Mouse (Mus musculus) C2C12 (cell line): ENCODE measurements at regions not wholly inside any gene's neighbourhood (a gene's known extent, or its start where the extent isn't known, plus 50 kb on each side); places are given as distances from the start of the nearest gene placed in this dataset.

ENCODE experiments used
- H3K27me3 ChIP-seq: one replicate; pipeline ENCODE4 v1.6.1; 2011; ENCODE audit not compliant: control insufficient read depth, insufficient read depth, insufficient read length
- H3K36me3 ChIP-seq: one replicate; pipeline ENCODE4 v1.6.1; 2011; ENCODE audit not compliant: control insufficient read depth, insufficient read depth
- H3K4me3 ChIP-seq: one replicate; pipeline ENCODE4 v1.5.1; 2011; ENCODE audit warnings: mild to moderate bottlenecking, control low read depth; ENCODE audit not compliant: poor library complexity, insufficient read depth, severe bottlenecking
- H3K79me2 ChIP-seq: one replicate; pipeline ENCODE4 v1.6.1; 2011; ENCODE audit not compliant: control insufficient read depth, insufficient read depth
- H3K79me3 ChIP-seq: one replicate; pipeline ENCODE4 v1.6.1; 2011; ENCODE audit warnings: low read depth, control low read depth
- H3ac ChIP-seq: one replicate; pipeline ENCODE3; 2011; ENCODE audit warnings: low read depth; ENCODE audit not compliant: control insufficient read depth, insufficient read length
- CEBPB ChIP-seq: IDR thresholded peaks from one replicate; pipeline ENCODE4 v1.6.1; 2011; ENCODE audit warnings: low read depth, mild to moderate bottlenecking, control low read depth, moderate library complexity
- CTCF ChIP-seq: IDR thresholded peaks from one replicate; pipeline ENCODE4 v1.5.1; 2011; ENCODE audit not compliant: control insufficient read depth, insufficient read depth, insufficient read length
- FOSL1 ChIP-seq: IDR thresholded peaks from one replicate; pipeline ENCODE4 v1.8.0; 2011; ENCODE audit warnings: mild to moderate bottlenecking, low read length; ENCODE audit not compliant: poor library complexity, insufficient read depth, severe bottlenecking
- MAX ChIP-seq: IDR thresholded peaks from one replicate; pipeline ENCODE4 v1.6.1; 2011; ENCODE audit warnings: mild to moderate bottlenecking, control low read depth
- MYOD1 ChIP-seq: IDR thresholded peaks from one replicate; pipeline ENCODE4 v1.6.1; 2011; ENCODE audit warnings: low read depth; ENCODE audit not compliant: control insufficient read depth, insufficient read length
- MYOG ChIP-seq: IDR thresholded peaks from one replicate; pipeline ENCODE4 v1.6.1; 2011; ENCODE audit not compliant: control insufficient read depth, insufficient read length; ENCODE audit errors: extremely low read depth
- USF1 ChIP-seq: IDR thresholded peaks from one replicate; pipeline ENCODE4 v1.6.1; 2011; ENCODE audit warnings: low read depth, mild to moderate bottlenecking, control low read depth, moderate library complexity

DNA sequence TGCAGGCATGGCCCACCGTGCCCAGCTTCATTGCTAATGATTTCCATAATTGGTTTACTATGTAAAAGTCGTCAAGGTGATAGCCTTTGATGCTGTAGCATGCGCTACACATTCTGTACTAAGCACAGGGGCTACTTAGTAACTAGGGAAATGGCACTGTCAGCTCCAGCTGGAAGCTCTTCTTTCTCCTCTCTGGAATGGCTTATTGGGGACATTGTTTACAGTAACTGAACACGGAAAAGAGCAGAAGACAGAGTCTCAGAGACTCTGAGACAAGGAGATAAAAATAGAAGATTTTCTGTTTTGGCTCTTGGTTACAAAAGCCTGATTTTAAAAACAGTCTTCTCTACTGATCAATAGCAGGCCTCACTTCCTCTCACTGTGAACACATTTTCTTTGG lies 178.3 kb downstream of the Ktn1 start:
- Histone ChIP-seq H3K4me3 (no peak overlapping the region), H3ac (no peak overlapping the region), H3K79me3 (no peaks in the 10 kb centered on the region)

DNA sequence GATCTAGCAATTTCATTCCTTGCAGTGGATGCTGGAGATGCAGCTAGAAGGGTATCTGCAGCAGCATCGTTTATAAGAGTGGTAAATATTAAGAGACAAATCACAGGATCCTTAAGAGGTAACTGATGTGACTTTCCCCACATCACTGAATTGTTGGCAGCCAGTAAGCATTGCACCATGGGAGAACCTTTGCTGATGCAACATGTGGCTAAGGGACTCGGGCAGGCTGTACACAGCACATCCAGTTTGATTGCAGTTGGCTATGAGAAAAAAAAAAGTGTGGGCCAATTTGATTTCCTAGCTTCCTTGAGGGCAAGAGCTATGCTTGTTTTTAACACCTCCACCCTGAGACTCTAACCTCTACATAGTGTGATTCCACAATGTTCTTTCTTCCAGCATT lies 179.4 kb downstream of the Ktn1 start:
- no peaks in the 10 kb centered on the region for H3K79me3 ChIP-seq
- H3K27me3 ChIP-seq = no peaks in the 10 kb centered on the region
- no peak for TF ChIP-seq MAX
- no peak for TF ChIP-seq MYOG
- TF ChIP-seq MYOD1 = no peak
- TF ChIP-seq CEBPB = no peak
- TF ChIP-seq CTCF = no peak
- no peak for TF ChIP-seq USF1
- no peak for TF ChIP-seq FOSL1
- H3ac ChIP-seq = no peak overlapping the region
- no peaks in the 10 kb centered on the region for H3K36me3 ChIP-seq
- H3K79me2 ChIP-seq = no peaks in the 10 kb centered on the region
- no peak overlapping the region for H3K4me3 ChIP-seq

More for the DNA sequence above, 178.3 kb downstream of the Ktn1 start:
- Histone ChIP-seq H3K79me2 (no peaks in the 10 kb centered on the region), H3K27me3 (no peaks in the 10 kb centered on the region), H3K36me3 (no peaks in the 10 kb centered on the region)
- TF ChIP-seq MYOD1 = no peak
- TF ChIP-seq USF1 = no peak

DNA sequence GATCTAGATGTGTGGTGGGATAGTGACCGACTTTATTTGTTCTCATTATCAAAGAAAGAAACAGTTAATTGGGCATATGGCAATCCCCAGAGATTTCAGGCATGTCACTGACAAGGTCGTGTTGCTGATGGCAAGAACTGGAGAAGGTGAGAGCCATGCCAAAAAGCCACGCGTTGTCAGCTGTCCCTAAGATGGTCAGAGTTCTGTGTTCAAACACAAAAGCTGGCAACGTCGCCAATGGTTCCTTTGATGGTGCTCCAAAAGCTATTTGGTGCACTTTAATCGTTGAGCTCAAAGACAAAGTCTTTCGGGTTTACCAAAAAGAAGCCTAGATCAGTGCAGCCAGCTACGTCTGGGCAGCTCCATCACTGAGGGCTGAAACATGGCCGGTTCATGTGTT lies 185.4 kb downstream of the Ktn1 start:
- Histone ChIP-seq H3K36me3 (no peaks in the 10 kb centered on the region), H3K4me3 (no peak overlapping the region), H3K79me3 (no peaks in the 10 kb centered on the region), H3ac (no peak overlapping the region), H3K27me3 (no peaks in the 10 kb centered on the region), H3K79me2 (no peaks in the 10 kb centered on the region)
- TF ChIP-seq MAX = no peak
- no peak for TF ChIP-seq FOSL1
- TF ChIP-seq MYOD1 = no peak
- TF ChIP-seq MYOG = no peak
- no peak for TF ChIP-seq USF1
- no peak for TF ChIP-seq CEBPB

DNA sequence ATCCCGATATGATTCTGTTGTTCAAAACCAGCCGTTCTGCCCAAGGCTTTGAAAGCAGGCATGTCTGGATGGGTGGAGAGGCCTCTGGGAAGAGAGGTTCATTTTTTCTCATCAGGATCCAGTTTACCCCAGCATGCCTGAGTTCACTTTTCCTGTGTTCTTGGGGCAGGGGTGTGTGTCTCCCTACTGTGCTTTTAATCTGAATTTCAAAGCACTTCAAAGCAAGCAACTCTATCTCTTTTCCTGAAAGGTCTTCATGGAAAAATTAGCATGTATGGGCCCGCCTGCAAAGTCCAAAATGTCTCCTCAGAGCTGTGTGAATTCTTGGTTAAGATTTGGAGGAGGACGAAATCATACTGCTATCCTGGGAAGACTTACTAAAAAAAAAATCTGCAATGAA lies 187.2 kb downstream of the Ktn1 start:
- H3ac ChIP-seq = no peak overlapping the region
- H3K27me3 ChIP-seq = no peaks in the 10 kb centered on the region
- no peaks in the 10 kb centered on the region for H3K36me3 ChIP-seq
- no peak for TF ChIP-seq MAX
- no peak for TF ChIP-seq MYOG
- no peak for TF ChIP-seq FOSL1
- no peak for TF ChIP-seq CEBPB
- no peak for TF ChIP-seq CTCF
- TF ChIP-seq USF1 = no peak
- TF ChIP-seq MYOD1 = no peak
- H3K79me2 ChIP-seq = no peaks in the 10 kb centered on the region
- no peak overlapping the region for H3K4me3 ChIP-seq
- no peaks in the 10 kb centered on the region for H3K79me3 ChIP-seq

DNA sequence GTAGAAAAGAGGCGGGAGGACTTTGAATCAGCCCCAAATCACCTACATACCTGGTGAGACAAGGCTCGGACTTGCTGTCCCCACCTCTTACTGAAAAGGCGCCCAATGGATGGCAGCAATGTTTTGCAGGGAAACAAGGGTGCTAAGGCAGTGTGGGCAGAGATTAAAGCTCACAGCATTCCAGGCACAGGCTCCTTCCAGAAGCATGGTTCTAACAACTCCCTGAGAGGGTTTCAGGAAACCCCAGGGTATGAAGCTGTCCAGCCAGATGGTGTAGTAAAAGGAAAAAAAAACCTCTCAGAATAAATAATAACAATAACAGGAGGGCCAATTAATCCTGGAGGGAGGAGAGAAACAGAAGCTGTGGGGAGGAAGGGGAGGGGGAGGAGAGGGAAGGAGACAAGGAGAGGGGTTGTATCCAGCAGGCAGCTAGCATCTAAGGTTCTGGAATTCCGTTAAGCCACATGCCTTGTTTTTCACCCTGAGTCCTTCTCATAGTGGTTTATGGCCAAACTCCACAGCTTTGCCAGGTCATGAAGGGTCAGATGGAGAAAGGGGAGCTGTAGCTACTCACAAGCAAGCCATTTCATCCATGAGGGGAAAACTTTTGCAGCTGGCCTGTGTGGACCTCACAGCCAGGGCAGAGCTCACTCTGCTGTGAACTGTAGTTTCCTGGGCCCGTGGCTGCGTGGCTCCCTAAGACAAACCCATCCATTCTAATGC lies 191.4 kb downstream of the Ktn1 start:
- Histone ChIP-seq H3K79me3 (no peaks in the 10 kb centered on the region), H3K79me2 (no peaks in the 10 kb centered on the region), H3ac (no peak overlapping the region), H3K4me3 (no peak overlapping the region), H3K27me3 (no peaks in the 10 kb centered on the region), H3K36me3 (no peaks in the 10 kb centered on the region)
- TF ChIP-seq CEBPB (no peak), MYOD1 (no peak), CTCF (no peak), MAX (no peak), USF1 (no peak), MYOG (no peak), FOSL1 (no peak)

DNA sequence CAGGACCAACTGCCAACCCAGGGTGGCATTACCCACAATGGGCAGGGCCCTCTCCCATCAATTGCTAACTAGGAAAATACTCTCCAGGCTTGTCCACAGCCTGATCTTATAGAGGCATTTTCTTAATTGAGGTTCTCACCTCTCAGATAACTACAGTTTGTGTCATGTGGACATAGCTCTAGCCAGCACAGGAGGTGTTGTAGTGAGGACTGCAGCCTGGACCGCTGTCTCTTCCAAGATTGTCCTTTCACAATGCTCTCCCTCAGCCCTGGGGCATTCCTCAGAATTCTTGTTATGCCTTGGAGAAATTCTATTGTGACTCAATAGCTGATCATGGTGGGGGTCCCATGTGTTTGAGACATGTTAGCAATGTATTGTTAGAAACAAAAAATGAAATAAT lies 196.1 kb downstream of the Ktn1 start:
- no peak for TF ChIP-seq CTCF
- no peak for TF ChIP-seq FOSL1
- no peak for TF ChIP-seq MYOD1
- TF ChIP-seq CEBPB = no peak
- no peak for TF ChIP-seq MAX
- no peak for TF ChIP-seq MYOG
- TF ChIP-seq USF1 = no peak
- Histone ChIP-seq H3K79me3 (no peaks in the 10 kb centered on the region), H3K36me3 (no peaks in the 10 kb centered on the region), H3K4me3 (no peak overlapping the region), H3K27me3 (no peaks in the 10 kb centered on the region), H3ac (no peak overlapping the region), H3K79me2 (no peaks in the 10 kb centered on the region)
